Mouse (Mus musculus): ENCODE measurements at regions not wholly inside any gene's neighbourhood (a gene's known extent, or its start where the extent isn't known, plus 50 kb on each side); places are given as distances from the start of the nearest gene placed in this dataset.

DNA sequence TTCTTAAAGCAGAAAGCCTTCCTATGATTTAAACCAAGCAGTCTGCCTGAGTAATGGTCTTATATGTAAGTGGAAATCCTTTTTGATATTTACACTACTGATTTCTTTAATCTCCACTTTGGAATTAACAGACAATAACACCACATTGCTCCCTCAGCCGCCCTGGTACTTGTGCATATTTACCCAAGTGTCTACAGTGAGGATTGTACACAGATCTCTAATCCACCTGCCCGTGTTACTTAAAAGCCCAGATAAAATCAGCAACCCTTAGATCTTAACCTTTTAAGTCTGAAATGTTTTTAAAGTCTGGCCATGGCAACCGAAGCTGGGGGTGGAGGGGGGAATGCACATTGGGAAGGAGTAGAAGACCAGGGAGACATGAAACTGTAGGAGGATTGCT lies 382.3 kb upstream of the Nr2f2 start:
- H3K4me3 ChIP-seq (ENCODE audit: insufficient read depth, low read depth, low read length), result no peak overlapping the region
- no peak for TF ChIP-seq POLR2A (IDR thresholded peaks at IDR 0.05; ENCODE audit: insufficient read depth, low read depth, low read length)
- H3K4me1 ChIP-seq (ENCODE audit: control insufficient read depth, insufficient read depth, low read length), result no peaks in the 10 kb centered on the region
- 79% methylated on average over 3 of the region's 3 CpGs for WGBS
- no peak overlapping the region for H3K27ac ChIP-seq (ENCODE audit: insufficient read depth, low read depth, low read length)

DNA sequence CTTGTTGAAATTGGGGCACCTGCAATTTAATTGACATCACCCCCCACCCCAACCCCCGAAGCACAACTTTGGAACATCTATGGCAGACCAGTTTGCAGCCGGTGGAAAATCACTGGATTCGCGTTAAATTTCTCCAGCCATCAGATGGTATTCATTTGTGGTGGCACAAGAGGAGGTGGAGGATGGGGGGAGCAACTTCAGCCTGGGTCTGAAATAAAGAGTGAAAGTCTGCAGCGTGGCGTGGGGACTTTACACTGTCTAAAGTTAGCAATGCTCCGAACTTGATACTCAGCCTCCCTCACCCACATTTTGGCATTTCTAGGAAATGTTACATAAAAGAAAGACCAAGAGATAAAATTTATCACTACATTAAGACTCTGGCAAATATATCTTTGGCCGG lies 381.8 kb upstream of the Nr2f2 start:
- WGBS, result 88% methylated on average over 8 of the region's 8 CpGs
- H3K27ac ChIP-seq (ENCODE audit: insufficient read depth, low read depth, low read length), result no peak overlapping the region
- no peaks in the 10 kb centered on the region for H3K4me1 ChIP-seq (ENCODE audit: control insufficient read depth, insufficient read depth, low read length)
- no peak overlapping the region for H3K4me3 ChIP-seq (ENCODE audit: insufficient read depth, low read depth, low read length)
- TF ChIP-seq CTCF (IDR thresholded peaks at IDR 0.05; ENCODE audit: insufficient read depth, low read depth, low read length), result no peak
- no peak for TF ChIP-seq POLR2A (IDR thresholded peaks at IDR 0.05; ENCODE audit: insufficient read depth, low read depth, low read length)

DNA sequence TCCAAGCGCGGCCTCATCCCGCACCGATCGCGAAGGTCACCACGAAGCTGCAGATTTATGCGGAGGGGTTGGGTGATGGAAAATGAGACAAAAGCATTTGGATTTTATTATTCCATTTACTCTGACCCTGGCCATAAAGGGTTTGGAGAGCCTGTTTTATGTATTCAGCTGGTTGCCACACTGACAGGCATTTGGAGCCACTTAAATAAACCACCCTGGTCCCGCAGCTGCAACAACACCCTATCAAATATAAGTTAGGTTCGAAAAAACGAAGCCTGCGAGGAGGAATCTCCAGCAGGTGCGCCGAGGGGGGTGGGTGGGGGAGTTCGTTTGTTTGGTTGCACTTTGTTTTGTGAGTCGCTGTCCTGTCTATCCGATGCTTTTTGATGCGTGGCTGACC lies 377.8 kb upstream of the Nr2f2 start:
- no peaks in the 10 kb centered on the region for H3K4me1 ChIP-seq (ENCODE audit: control insufficient read depth, insufficient read depth, low read length)
- TF ChIP-seq POLR2A (IDR thresholded peaks at IDR 0.05; ENCODE audit: insufficient read depth, low read depth, low read length), result no peak
- no peak for TF ChIP-seq CTCF (IDR thresholded peaks at IDR 0.05; ENCODE audit: insufficient read depth, low read depth, low read length)
- 79% methylated on average over 18 of the region's 18 CpGs for WGBS
- H3K4me3 ChIP-seq (ENCODE audit: insufficient read depth, low read depth, low read length), result no peak overlapping the region
- H3K27ac ChIP-seq (ENCODE audit: insufficient read depth, low read depth, low read length), result no peak overlapping the region

DNA sequence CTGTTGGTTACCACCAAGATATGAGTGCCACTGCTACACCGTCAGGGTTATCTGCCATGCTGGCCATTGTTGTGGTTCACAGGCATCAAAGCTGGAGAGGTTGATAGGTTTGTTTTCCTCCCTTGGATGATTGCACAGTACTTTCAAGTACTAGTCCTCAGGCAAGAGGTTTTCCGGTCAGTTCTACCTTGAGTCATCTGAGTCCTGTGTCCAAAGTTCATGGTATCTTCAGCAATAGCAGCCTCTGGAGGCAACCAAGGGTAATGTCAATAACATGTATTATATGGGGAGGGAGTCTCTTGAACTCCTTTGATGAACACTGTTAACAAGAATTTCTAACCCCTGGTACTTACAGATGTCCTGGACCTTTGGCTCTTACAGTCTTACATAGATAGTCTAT lies 369.1 kb upstream of the Nr2f2 start:
- TF ChIP-seq CTCF (IDR thresholded peaks at IDR 0.05; ENCODE audit: insufficient read depth, low read depth, low read length) (no peak), POLR2A (IDR thresholded peaks at IDR 0.05; ENCODE audit: insufficient read depth, low read depth, low read length) (no peak)
- H3K4me1 ChIP-seq (ENCODE audit: control insufficient read depth, insufficient read depth, low read length), result no peaks in the 10 kb centered on the region
- no peak overlapping the region for H3K27ac ChIP-seq (ENCODE audit: insufficient read depth, low read depth, low read length)

DNA sequence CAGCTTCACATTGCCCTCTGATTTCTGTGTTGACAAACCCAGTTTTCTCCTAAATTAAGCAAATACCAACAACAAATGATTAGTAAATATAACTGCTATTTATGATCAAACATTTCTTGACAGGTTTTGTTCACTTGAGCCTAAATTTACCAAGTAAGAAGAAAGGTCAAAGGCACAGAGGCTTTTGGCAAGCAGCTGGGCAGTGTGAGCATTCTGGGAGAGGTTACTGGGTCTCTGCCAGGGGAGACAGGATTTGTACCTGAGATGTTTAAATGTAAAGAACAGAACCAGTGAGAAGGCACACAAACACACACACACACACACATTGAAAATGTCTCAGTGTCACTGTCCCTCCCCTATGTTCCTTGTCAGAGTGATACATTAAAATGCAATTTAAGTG lies 367.0 kb upstream of the Nr2f2 start:
- H3K27ac ChIP-seq (ENCODE audit: insufficient read depth, low read depth, low read length), result no peak overlapping the region
- TF ChIP-seq POLR2A (IDR thresholded peaks at IDR 0.05; ENCODE audit: insufficient read depth, low read depth, low read length), result no peak
- no peak for TF ChIP-seq CTCF (IDR thresholded peaks at IDR 0.05; ENCODE audit: insufficient read depth, low read depth, low read length)
- no peak overlapping the region for H3K4me3 ChIP-seq (ENCODE audit: insufficient read depth, low read depth, low read length)
- no peaks in the 10 kb centered on the region for H3K4me1 ChIP-seq (ENCODE audit: control insufficient read depth, insufficient read depth, low read length)

More for the DNA sequence above, 369.1 kb upstream of the Nr2f2 start:
- WGBS, result 97% methylated on average over 2 of the region's 2 CpGs
- no peak overlapping the region for H3K4me3 ChIP-seq (ENCODE audit: insufficient read depth, low read depth, low read length)

DNA sequence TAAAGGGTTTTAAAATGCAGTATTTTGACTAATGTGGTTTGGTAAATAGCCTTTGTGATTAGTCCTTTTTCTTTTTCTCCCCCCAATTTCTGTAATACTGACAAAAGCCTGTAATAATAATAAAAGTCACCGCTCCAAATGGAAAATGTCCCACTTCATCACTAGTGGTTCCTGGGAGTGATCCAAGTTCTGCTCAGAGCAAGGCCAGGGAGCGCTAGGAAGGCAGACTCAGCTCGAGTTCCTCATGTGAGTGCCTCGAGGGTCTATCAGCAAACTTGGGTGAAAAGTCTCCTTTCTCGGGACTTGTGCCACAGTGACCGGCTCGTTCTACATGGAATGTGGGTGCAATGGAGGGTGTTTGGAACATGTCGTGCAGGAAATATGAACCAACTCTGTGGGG lies 363.4 kb upstream of the Nr2f2 start:
- whole genome bisulfite sequencing, result 87% methylated on average over 8 of the region's 8 CpGs
- Histone ChIP-seq H3K27ac (ENCODE audit: insufficient read depth, low read depth, low read length) (no peak overlapping the region), H3K4me3 (ENCODE audit: insufficient read depth, low read depth, low read length) (no peak overlapping the region), H3K4me1 (ENCODE audit: control insufficient read depth, insufficient read depth, low read length) (no peaks in the 10 kb centered on the region)
- TF ChIP-seq POLR2A (IDR thresholded peaks at IDR 0.05; ENCODE audit: insufficient read depth, low read depth, low read length) (no peak), CTCF (IDR thresholded peaks at IDR 0.05; ENCODE audit: insufficient read depth, low read depth, low read length) (no peak)

DNA sequence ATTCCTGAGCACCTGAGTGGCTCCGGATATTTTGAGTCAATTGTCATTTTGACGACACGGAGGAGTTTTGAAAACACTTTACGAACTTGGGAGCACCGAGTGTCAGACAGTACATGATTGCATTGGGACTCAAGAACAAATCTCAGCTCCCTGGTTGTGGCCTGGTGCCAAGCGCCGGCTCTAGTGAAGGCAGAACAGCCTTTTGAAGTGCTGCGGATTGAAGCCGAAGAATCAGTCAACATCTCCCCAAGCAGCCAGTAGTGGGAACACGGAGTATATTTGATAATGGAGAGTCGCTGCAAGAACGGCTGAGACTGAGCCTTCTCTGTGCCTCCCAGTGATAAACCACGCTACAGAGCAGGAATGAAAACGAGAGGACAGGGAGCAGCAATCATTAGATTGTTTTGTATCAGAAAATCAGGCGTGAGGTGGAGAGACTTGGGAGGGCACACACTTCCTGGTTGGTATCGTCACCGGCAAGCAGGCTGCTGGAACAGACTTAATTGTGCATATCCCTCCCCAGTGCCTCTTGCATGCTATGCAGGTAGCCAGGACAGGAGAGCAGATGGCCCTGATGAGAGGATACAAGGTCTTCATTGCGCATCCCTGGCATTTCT lies 351.7 kb upstream of the Nr2f2 start:
- Histone ChIP-seq H3K4me1 (ENCODE audit: control insufficient read depth, insufficient read depth, low read length) (no peaks in the 10 kb centered on the region), H3K4me3 (ENCODE audit: insufficient read depth, low read depth, low read length) (no peak overlapping the region), H3K27ac (ENCODE audit: insufficient read depth, low read depth, low read length) (no peak overlapping the region)
- 71% methylated on average over 18 of the region's 18 CpGs for WGBS
- no peak for TF ChIP-seq CTCF (IDR thresholded peaks at IDR 0.05; ENCODE audit: insufficient read depth, low read depth, low read length)
- no peak for TF ChIP-seq POLR2A (IDR thresholded peaks at IDR 0.05; ENCODE audit: insufficient read depth, low read depth, low read length)

DNA sequence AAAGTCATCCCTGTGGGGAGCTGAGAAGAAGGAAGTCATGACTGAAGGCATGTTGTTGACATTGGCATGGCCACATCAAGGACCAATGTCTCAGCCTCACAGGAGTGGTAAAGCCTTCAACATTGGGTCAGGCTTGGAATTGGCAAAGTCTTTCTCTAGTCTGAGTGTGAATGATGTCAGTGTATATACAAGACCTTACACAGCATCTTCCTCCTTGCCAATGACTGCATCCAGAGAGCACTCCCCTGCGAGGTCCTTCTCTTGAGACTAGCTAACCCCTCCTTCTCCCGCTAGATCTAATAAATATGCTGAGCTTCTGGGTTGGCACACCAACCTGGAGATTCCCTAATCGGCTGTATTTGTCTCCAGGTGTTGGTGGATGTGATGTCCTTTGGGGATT lies 351.1 kb upstream of the Nr2f2 start:
- TF ChIP-seq CTCF (IDR thresholded peaks at IDR 0.05; ENCODE audit: insufficient read depth, low read depth, low read length) (no peak), POLR2A (IDR thresholded peaks at IDR 0.05; ENCODE audit: insufficient read depth, low read depth, low read length) (no peak)
- WGBS, result 91% methylated on average over 3 of the region's 3 CpGs
- no peak overlapping the region for H3K4me3 ChIP-seq (ENCODE audit: insufficient read depth, low read depth, low read length)
- no peaks in the 10 kb centered on the region for H3K4me1 ChIP-seq (ENCODE audit: control insufficient read depth, insufficient read depth, low read length)
- H3K27ac ChIP-seq (ENCODE audit: insufficient read depth, low read depth, low read length), result no peak overlapping the region

DNA sequence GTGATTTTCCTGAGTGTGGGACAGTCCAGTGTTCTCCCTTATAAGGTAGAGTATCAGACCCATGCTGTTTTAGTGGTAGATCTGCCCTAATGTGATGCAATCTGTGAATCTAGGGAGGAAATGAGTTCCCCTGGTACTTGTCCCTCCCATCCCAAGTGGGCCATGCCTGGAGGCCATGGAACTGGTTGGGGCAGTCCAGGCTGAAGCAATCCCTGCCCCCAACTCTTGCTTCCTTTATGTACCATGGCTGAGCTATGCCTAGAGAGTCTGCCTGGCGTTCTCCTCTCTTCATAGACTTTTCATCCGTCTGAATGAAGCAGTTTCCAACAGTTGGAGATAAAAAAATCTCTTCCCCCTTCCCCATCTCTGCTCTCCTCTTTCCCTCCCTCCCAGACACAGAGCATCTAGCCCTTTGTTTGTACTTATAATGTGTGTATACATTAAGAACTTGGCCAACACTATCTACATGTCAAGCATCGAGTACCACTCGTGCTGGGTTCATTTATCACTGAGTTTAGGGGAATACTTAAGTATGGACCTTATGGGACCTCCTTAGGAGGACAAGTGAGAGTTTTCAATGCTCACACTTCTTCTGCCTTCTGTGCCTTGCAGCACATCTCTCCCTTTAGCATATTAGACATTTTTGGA lies 350.4 kb upstream of the Nr2f2 start:
- TF ChIP-seq CTCF (IDR thresholded peaks at IDR 0.05; ENCODE audit: insufficient read depth, low read depth, low read length) (no peak), POLR2A (IDR thresholded peaks at IDR 0.05; ENCODE audit: insufficient read depth, low read depth, low read length) (no peak)

More for the DNA sequence above, 350.4 kb upstream of the Nr2f2 start:
- Histone ChIP-seq H3K4me3 (ENCODE audit: insufficient read depth, low read depth, low read length) (no peak overlapping the region), H3K27ac (ENCODE audit: insufficient read depth, low read depth, low read length) (no peak overlapping the region), H3K4me1 (ENCODE audit: control insufficient read depth, insufficient read depth, low read length) (no peaks in the 10 kb centered on the region)
- 91% methylated on average over 4 of the region's 4 CpGs for WGBS
